Comparison of ENCODE assay signal across 15 mouse cellular contexts in the genomic region with DNA sequence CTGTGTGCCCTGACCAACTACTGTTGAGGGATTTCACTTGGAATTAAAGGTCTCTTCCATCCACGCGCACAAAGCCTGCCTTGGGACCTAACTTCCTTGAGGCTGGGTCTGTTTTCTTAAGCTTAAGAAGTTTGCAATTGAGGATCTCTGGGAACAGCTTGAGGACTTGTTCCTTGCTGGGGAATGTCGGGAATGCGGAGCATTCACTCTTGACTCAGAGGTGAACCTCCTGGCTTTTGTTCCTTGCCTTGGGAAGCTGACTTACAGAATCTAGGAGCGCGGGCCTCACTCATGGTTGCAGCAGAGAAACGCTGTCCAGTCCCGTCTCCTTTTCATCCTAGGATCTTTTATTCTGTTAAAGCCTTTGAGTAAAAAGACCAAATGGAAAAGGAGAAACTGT.
DNase-seq lines count a peak whose midpoint lies in the region; ATAC-seq and TF ChIP-seq lines count a peak whose summit lies in the region.
"Had no signal": no experiment of that assay in that cellular context is flagged by ENCODE, and none has a peak within 500 bp of the region (broad histone marks: within the 10 kb centered on the region; RNA-seq: fewer than 3 reads in every experiment).

No protein-coding gene starts in this region.

- DNase-seq in cerebellum, adult 2 months: peak in 1 of 2 experiments; percentile 11
- no peak for DNase-seq in cerebellum, adult 9-11 months
- peak; percentile 62 for DNase-seq in 3T3-L1 (ENCODE audit: low read depth, low spot score)
- peak; percentile 35 for DNase-seq in embryonic facial prominence, embryonic 10.5 days (ENCODE audit: low spot score)
- DNase-seq in thymus, postnatal 4 days: no peak
- no peak for DNase-seq in spleen, adult 12 weeks (ENCODE audit: low spot score)
- DNase-seq in midbrain, embryonic 14.5 days: no peak
- DNase-seq: adrenal gland, adult 8-10 months; forebrain, postnatal 0 days; heart, postnatal 14 days; thymus, postnatal 36 days had no signal

- peak overlapping the region; percentile 8; the same call in 1 of the 2 replicates for H3K4me2 ChIP-seq in lung, embryonic 15.5 days
- no peak overlapping the region for H3K4me2 ChIP-seq in midbrain, embryonic 14.5 days (ENCODE audit: low read length)
- H3K4me2 ChIP-seq: embryonic facial prominence, embryonic 13.5 days had no signal

- H3K27me3 ChIP-seq in cerebellum, adult 2 months (ENCODE audit: control insufficient read depth, insufficient read depth, low read length): no peaks in the 10 kb centered on the region
- no peaks in the 10 kb centered on the region for H3K27me3 ChIP-seq in embryonic facial prominence, embryonic 10.5 days (replicated peaks; ENCODE audit: low read depth, poor library complexity, severe bottlenecking)
- H3K27me3 ChIP-seq in lung, embryonic 15.5 days: no peaks in the 10 kb centered on the region
- no peaks in the 10 kb centered on the region for H3K27me3 ChIP-seq in midbrain, embryonic 14.5 days (ENCODE audit: control insufficient read depth, insufficient read depth, low read length)
- H3K27me3 ChIP-seq: embryonic facial prominence, embryonic 13.5 days had no signal

- no peak overlapping the region for H3K9ac ChIP-seq in lung, embryonic 15.5 days
- no peak overlapping the region for H3K9ac ChIP-seq in midbrain, embryonic 14.5 days (replicated peaks; ENCODE audit: low read length)
- H3K9ac ChIP-seq: embryonic facial prominence, embryonic 13.5 days; forebrain, postnatal 0 days had no signal

- 59% methylated on average over 8 of the region's 8 CpGs for WGBS in cerebellum, adult 2 months
- 11% methylated on average over 8 of the region's 8 CpGs for WGBS in embryonic facial prominence, embryonic 10.5 days
- WGBS in lung, embryonic 15.5 days: 23% methylated on average over 8 of the region's 8 CpGs
- WGBS in midbrain, embryonic 14.5 days: 23% methylated on average over 8 of the region's 8 CpGs

- no peaks in the 10 kb centered on the region for H3K9me3 ChIP-seq in embryonic facial prominence, embryonic 10.5 days
- H3K9me3 ChIP-seq in lung, embryonic 15.5 days: no peaks in the 10 kb centered on the region
- H3K9me3 ChIP-seq in midbrain, embryonic 14.5 days (ENCODE audit: control insufficient read depth, low read length): no peaks in the 10 kb centered on the region
- H3K9me3 ChIP-seq: embryonic facial prominence, embryonic 13.5 days; G1E had no signal

- no peaks in the 10 kb centered on the region for H3K36me3 ChIP-seq in embryonic facial prominence, embryonic 10.5 days (replicated peaks)
- H3K36me3 ChIP-seq in lung, embryonic 15.5 days: no peaks in the 10 kb centered on the region
- no peaks in the 10 kb centered on the region for H3K36me3 ChIP-seq in midbrain, embryonic 14.5 days (ENCODE audit: control insufficient read depth, insufficient read depth, low read length)
- H3K36me3 ChIP-seq: embryonic facial prominence, embryonic 13.5 days; G1E had no signal

- peak; percentile 69; the same call in 1 of the 2 replicates for ATAC-seq in lung, embryonic 15.5 days (ENCODE audit: borderline replicate concordance, extremely low read depth, low FRiP score, low TSS enrichment)
- no peak for ATAC-seq in midbrain, embryonic 14.5 days (ENCODE audit: low FRiP score, low TSS enrichment)
- ATAC-seq: forebrain, postnatal 0 days; inflammation-experienced regulatory T-cells, adult 6 months had no signal

- H3K27ac ChIP-seq in cerebellum, adult 2 months (ENCODE audit: insufficient read depth, low read length): 0 out of 2 replicates have a peak overlapping the region, but pooled peaks have one; percentile 39
- H3K27ac ChIP-seq in embryonic facial prominence, embryonic 10.5 days (replicated peaks): no peak overlapping the region
- peak overlapping the region; percentile 89 for H3K27ac ChIP-seq in lung, embryonic 15.5 days
- H3K27ac ChIP-seq in midbrain, embryonic 14.5 days (replicated peaks; ENCODE audit: low read depth, low read length): no peak overlapping the region
- H3K27ac ChIP-seq: embryonic facial prominence, embryonic 13.5 days had no signal

- no peak for TF ChIP-seq CTCF in cerebellum, adult 2 months (IDR thresholded peaks at IDR 0.05; ENCODE audit: borderline replicate concordance, insufficient read depth, low read depth, low read length)

- no peaks in the 10 kb centered on the region for H3K4me1 ChIP-seq in cerebellum, adult 2 months (ENCODE audit: control insufficient read depth, insufficient read depth, low read length)
- peaks cover 24% of the 10 kb centered on the region for H3K4me1 ChIP-seq in embryonic facial prominence, embryonic 10.5 days
- H3K4me1 ChIP-seq in lung, embryonic 15.5 days: peaks cover 14% of the 10 kb centered on the region
- H3K4me1 ChIP-seq in midbrain, embryonic 14.5 days (ENCODE audit: control insufficient read depth, insufficient read depth, low read length): no peaks in the 10 kb centered on the region

- H3K4me3 ChIP-seq in cerebellum, adult 2 months (replicated peaks; ENCODE audit: insufficient read depth, low read depth, low read length): no peak overlapping the region
- no peak overlapping the region for H3K4me3 ChIP-seq in embryonic facial prominence, embryonic 10.5 days
- H3K4me3 ChIP-seq in lung, embryonic 15.5 days: no peak overlapping the region
- H3K4me3 ChIP-seq in midbrain, embryonic 14.5 days (replicated peaks; ENCODE audit: low read depth, low read length): no peak overlapping the region
- H3K4me3 ChIP-seq: embryonic facial prominence, embryonic 13.5 days had no signal

- TF ChIP-seq POLR2A in cerebellum, adult 2 months (IDR thresholded peaks at IDR 0.05; ENCODE audit: borderline replicate concordance, insufficient read depth, low read length): no peak

Comparison
In these comparisons a context has a peak if more than half of its experiments do, and no peak if none do; other contexts are left out.
1. DNase-seq: peak in 3T3-L1 (single experiment) and embryonic facial prominence, embryonic 10.5 days (single experiment); none in cerebellum, adult 9-11 months (single experiment), thymus, postnatal 4 days (single experiment), spleen, adult 12 weeks (single experiment) and midbrain, embryonic 14.5 days (single experiment).
2. H3K27ac ChIP-seq: peak in cerebellum, adult 2 months (single experiment) and lung, embryonic 15.5 days (single experiment); none in embryonic facial prominence, embryonic 10.5 days (single experiment) and midbrain, embryonic 14.5 days (single experiment).